Mouse (Mus musculus) neural tube, embryonic 11.5 days (tissue): ENCODE results near the gene Bbx. TPM values are rescaled to one million over a fixed set of nuclear protein-coding genes. Genes with fewer than 3 reads are reported as not detected.

Experiments used
- ATAC-seq: fragments of 200-750 bp; cut with Nextera tagmentation; 2 replicates; pipeline ENCODE4 v1.8.0; 2017; ENCODE audit warnings: moderate number of reproducible peaks, mild to moderate bottlenecking, moderate TSS enrichment, moderate library complexity; ENCODE audit not compliant: insufficient read depth, low FRiP score, low TSS enrichment
- DNase-seq: peaks from one replicate; pipeline ENCODE4 v3.0.0-alpha.2; 2015; ENCODE audit warnings: low spot score
- H3K27ac ChIP-seq: fragments of 300-500 bp; sonication (generic); 2 replicates; pipeline ENCODE4 v1.5.1; 2014; ENCODE audit warnings: low read depth, mild to moderate bottlenecking, low read length
- H3K27me3 ChIP-seq: fragments of 300-500 bp; sonication (generic); 2 replicates; pipeline ENCODE4 v1.6.1; 2014; ENCODE audit warnings: mild to moderate bottlenecking, low read length, mixed read lengths; ENCODE audit not compliant: control insufficient read depth, insufficient read depth
- H3K36me3 ChIP-seq: fragments of 300-500 bp; sonication (generic); 2 replicates; pipeline ENCODE4 v1.6.1; 2014; ENCODE audit warnings: mild to moderate bottlenecking, low read length, moderate library complexity, mixed read lengths; ENCODE audit not compliant: control insufficient read depth, insufficient read depth
- H3K4me1 ChIP-seq: fragments of 300-500 bp; sonication (generic); 2 replicates; pipeline ENCODE4 v1.6.1; 2014; ENCODE audit warnings: low read length, mixed read lengths; ENCODE audit not compliant: control insufficient read depth, insufficient read depth
- H3K4me2 ChIP-seq: fragments of 300-500 bp; sonication (generic); 2 replicates; pipeline ENCODE4 v1.6.1; 2014; ENCODE audit warnings: low read depth, mild to moderate bottlenecking, moderate library complexity
- H3K4me3 ChIP-seq: fragments of 300-500 bp; sonication (generic); 2 replicates; pipeline ENCODE4 v1.5.1; 2014; ENCODE audit warnings: low read depth, low read length
- H3K9ac ChIP-seq: fragments of 300-500 bp; sonication (generic); 2 replicates; pipeline ENCODE4 v1.6.1; 2014; ENCODE audit warnings: mild to moderate bottlenecking, low read length
- H3K9me3 ChIP-seq: fragments of 300-500 bp; sonication (generic); 2 replicates; pipeline ENCODE4 v1.6.1; 2016; ENCODE audit warnings: low read length; ENCODE audit not compliant: control insufficient read depth
- WGBS: fragments of 180-500 bp; shearing (Covaris S2); extraction: QIAGEN DNeasy Blood & Tissue Kit; methylation state at CpG from one replicate; pipeline ENCODE4 v1.1.7; 2014; 5-methylcytosine and 5-hydroxymethylcytosine counted together
- polyA plus RNA-seq: library from polyadenylated mRNA; unstranded; fragments of >200 nt; fragmentation: Nextera tagmentation; extraction: Ambion mirVana; gene quantifications from 2 replicates; pipeline ENCODE4 v1.2.1, GENCODE M21; 2014

The Bbx gene
- polyA plus RNA-seq, 1 experiment from 2014 or later, result 24.0 TPM

DNA sequence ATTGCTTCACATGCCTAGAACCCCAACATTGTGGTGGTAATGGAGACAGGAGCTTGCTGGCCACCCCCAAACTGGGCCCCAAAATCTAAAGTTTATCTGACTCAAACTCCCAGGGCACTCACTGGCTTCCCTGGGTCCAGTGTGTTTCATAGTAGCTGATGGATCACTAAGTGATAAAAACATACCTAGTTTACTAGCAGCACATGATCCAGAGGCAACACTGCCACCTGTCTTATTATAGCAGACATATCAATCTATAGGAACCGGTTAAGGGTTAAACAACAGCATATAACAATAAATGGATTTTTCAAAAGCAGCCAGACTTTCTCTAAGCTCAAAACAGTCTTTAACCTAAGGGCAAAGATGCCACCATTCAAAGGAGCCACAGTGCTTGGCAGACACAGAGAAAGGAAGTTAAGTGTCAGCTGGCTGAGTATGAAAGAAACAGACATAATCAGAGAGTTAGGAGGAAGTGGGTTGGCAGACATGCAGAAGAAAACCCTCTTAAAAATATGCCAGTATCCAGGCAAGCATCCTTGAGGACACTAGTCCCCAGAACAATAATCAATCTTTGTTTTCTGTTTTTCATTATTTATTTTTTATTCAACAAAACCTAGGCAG is 116.7 kb downstream of the Bbx start:
- ATAC-seq (no peak), DNase-seq (no peak)
- no peaks in the 10 kb centered on the region for H3K4me1 ChIP-seq
- H3K9me3 ChIP-seq, result no peaks in the 10 kb centered on the region
- H3K27ac ChIP-seq, result no peak overlapping the region
- no peak overlapping the region for H3K4me2 ChIP-seq
- no peak overlapping the region for H3K9ac ChIP-seq
- WGBS, result 90% methylated on average over 1 of the region's 1 CpGs
- no peaks in the 10 kb centered on the region for H3K27me3 ChIP-seq
- no peak overlapping the region for H3K4me3 ChIP-seq
- H3K36me3 ChIP-seq, result no peaks in the 10 kb centered on the region

GRCm38 (mm10) chr16:50311588-50311987 is 120.6 kb downstream of the Bbx start:
- Histone ChIP-seq H3K4me1 (no peaks in the 10 kb centered on the region), H3K4me3 (no peak overlapping the region), H3K36me3 (no peaks in the 10 kb centered on the region), H3K4me2 (no peak overlapping the region), H3K27me3 (no peaks in the 10 kb centered on the region), H3K27ac (no peak overlapping the region), H3K9ac (no peak overlapping the region), H3K9me3 (no peaks in the 10 kb centered on the region)
- WGBS, result 89% methylated on average over 4 of the region's 4 CpGs
- no peak for ATAC-seq
- DNase-seq, result no peak

DNA sequence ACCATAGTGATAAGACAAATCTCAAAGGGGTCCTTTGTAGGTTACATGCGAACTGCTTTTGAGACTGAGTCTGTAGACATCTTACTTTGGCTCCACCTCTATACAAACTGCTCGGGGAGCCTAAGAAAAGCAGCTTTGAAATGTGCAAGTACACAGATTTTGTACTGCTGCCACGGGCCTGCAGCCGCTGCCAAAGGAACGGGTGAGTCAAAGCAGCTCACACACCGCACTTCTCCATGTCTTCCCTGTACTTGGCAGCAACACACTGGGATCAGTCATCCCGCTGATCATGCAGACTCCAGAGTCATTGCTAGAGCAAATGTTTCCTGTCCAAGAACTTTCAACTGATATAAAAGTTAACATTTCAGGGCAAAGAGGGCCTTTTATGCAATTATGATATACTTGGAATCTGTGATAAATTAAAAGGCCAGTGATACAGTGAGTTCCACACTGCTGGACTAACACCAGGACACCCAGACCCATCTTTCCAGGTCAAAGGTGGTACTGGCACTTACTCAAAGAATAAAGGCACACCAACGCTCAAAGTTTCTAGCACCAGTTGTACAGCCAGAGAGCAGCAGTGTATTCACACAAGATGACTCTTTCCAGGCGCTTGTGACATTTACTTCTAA is 122.7 kb downstream of the Bbx start:
- WGBS, result 91% methylated on average over 9 of the region's 9 CpGs
- Histone ChIP-seq H3K4me1 (no peaks in the 10 kb centered on the region), H3K27me3 (no peaks in the 10 kb centered on the region), H3K4me2 (no peak overlapping the region), H3K9me3 (no peaks in the 10 kb centered on the region), H3K27ac (no peak overlapping the region), H3K36me3 (no peaks in the 10 kb centered on the region), H3K4me3 (no peak overlapping the region), H3K9ac (no peak overlapping the region)
- DNase-seq (no peak), ATAC-seq (no peak)

GRCm38 (mm10) chr16:50308256-50308655 is 123.9 kb downstream of the Bbx start:
- H3K4me2 ChIP-seq, result no peak overlapping the region
- WGBS, result 92% methylated on average over 6 of the region's 6 CpGs
- no peaks in the 10 kb centered on the region for H3K4me1 ChIP-seq
- DNase-seq (no peak), ATAC-seq (no peak)
- no peaks in the 10 kb centered on the region for H3K27me3 ChIP-seq
- no peaks in the 10 kb centered on the region for H3K36me3 ChIP-seq
- no peak overlapping the region for H3K4me3 ChIP-seq
- no peak overlapping the region for H3K9ac ChIP-seq
- no peaks in the 10 kb centered on the region for H3K9me3 ChIP-seq
- no peak overlapping the region for H3K27ac ChIP-seq

- Histone ChIP-seq H3K4me2 (no peak overlapping the region), H3K4me1 (no peaks in the 10 kb centered on the region), H3K27me3 (no peaks in the 10 kb centered on the region), H3K27ac (no peak overlapping the region), H3K9ac (no peak overlapping the region), H3K4me3 (no peak overlapping the region), H3K36me3 (no peaks in the 10 kb centered on the region), H3K9me3 (no peaks in the 10 kb centered on the region)
- DNase-seq, result no peak
- WGBS, result 91% methylated on average over 4 of the region's 4 CpGs
- ATAC-seq, result no peak
Measured at GRCm38 (mm10) chr16:50307231-50307630, 125.0 kb downstream of the Bbx start.

DNA sequence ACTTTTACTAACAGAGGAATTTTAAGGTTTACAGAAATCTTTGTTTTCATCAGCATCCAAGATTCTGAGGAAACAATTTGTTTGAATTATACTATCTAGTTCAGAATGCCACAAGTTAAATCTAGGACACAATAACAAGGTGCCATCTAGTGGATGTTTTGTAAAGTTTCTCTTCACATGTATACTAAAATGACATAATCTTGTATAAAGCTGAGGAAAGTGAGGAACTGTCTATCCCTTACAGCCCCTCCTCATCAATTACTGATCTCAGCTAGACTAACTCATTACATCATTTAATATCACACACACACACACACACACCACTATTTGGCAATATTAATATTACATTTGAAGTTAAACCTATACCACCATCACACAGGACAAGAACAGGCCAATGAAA is 125.5 kb downstream of the Bbx start:
- Histone ChIP-seq H3K4me1 (no peaks in the 10 kb centered on the region), H3K4me3 (no peak overlapping the region), H3K27me3 (no peaks in the 10 kb centered on the region), H3K27ac (no peak overlapping the region), H3K9ac (no peak overlapping the region), H3K36me3 (no peaks in the 10 kb centered on the region), H3K9me3 (no peaks in the 10 kb centered on the region), H3K4me2 (no peak overlapping the region)
- ATAC-seq (no peak), DNase-seq (no peak)

- ATAC-seq, result no peak
- Histone ChIP-seq H3K27me3 (no peaks in the 10 kb centered on the region), H3K4me3 (no peak overlapping the region), H3K36me3 (no peaks in the 10 kb centered on the region), H3K9me3 (no peaks in the 10 kb centered on the region), H3K9ac (no peak overlapping the region), H3K4me2 (no peak overlapping the region), H3K27ac (no peak overlapping the region), H3K4me1 (no peaks in the 10 kb centered on the region)
- WGBS, result 92% methylated on average over 6 of the region's 6 CpGs
- DNase-seq, result no peak
Measured at GRCm38 (mm10) chr16:50305156-50305555, 127.0 kb downstream of the Bbx start.

- no peak overlapping the region for H3K4me2 ChIP-seq
- DNase-seq (no peak), ATAC-seq (no peak)
- H3K9ac ChIP-seq, result no peak overlapping the region
- H3K9me3 ChIP-seq, result no peaks in the 10 kb centered on the region
- H3K36me3 ChIP-seq, result no peaks in the 10 kb centered on the region
- no peak overlapping the region for H3K4me3 ChIP-seq
- H3K27ac ChIP-seq, result no peak overlapping the region
- no peaks in the 10 kb centered on the region for H3K27me3 ChIP-seq
- no peaks in the 10 kb centered on the region for H3K4me1 ChIP-seq
- WGBS, result 98% methylated on average over 1 of the region's 1 CpGs
Measured at GRCm38 (mm10) chr16:50302566-50302965, 129.6 kb downstream of the Bbx start.

GRCm38 (mm10) chr16:50298743-50299443 is 133.3 kb downstream of the Bbx start:
- H3K27ac ChIP-seq, result no peak overlapping the region
- no peak overlapping the region for H3K4me2 ChIP-seq
- no peaks in the 10 kb centered on the region for H3K9me3 ChIP-seq
- no peaks in the 10 kb centered on the region for H3K4me1 ChIP-seq
- WGBS, result 78% methylated on average over 8 of the region's 8 CpGs
- no peaks in the 10 kb centered on the region for H3K36me3 ChIP-seq
- no peaks in the 10 kb centered on the region for H3K27me3 ChIP-seq
- DNase-seq (no peak), ATAC-seq (no peak)
- H3K9ac ChIP-seq, result no peak overlapping the region
- no peak overlapping the region for H3K4me3 ChIP-seq
